Mouse (Mus musculus) forebrain, embryonic 16.5 days (tissue): ENCODE measurements around the gene Fgfr2. TPM values are rescaled to one million over a fixed set of nuclear protein-coding genes. Genes with fewer than 3 reads are reported as not detected.

Experiments used
- ATAC-seq: fragments of 200-750 bp; cut with Nextera tagmentation; 2 replicates; pipeline ENCODE4 v1.8.0; 2017; ENCODE audit warnings: mild to moderate bottlenecking, moderate library complexity
- H3K27ac ChIP-seq: fragments of 300-500 bp; sonication (generic); 2 replicates; pipeline ENCODE4 v1.5.1; 2014; ENCODE audit warnings: low read length, control low read depth
- H3K27me3 ChIP-seq: fragments of 300-500 bp; sonication (generic); replicated peaks from 2 replicates; pipeline ENCODE4 v1.6.1; 2014; ENCODE audit warnings: low read length; ENCODE audit not compliant: control insufficient read depth, insufficient read depth
- H3K36me3 ChIP-seq: fragments of 300-500 bp; sonication (generic); 2 replicates; pipeline ENCODE4 v1.6.1; 2014; ENCODE audit not compliant: control insufficient read depth, insufficient read depth
- H3K4me1 ChIP-seq: fragments of 300-500 bp; sonication (generic); replicated peaks from 2 replicates; pipeline ENCODE4 v1.6.1; 2014; ENCODE audit warnings: low read length; ENCODE audit not compliant: control insufficient read depth, insufficient read depth
- H3K4me2 ChIP-seq: fragments of 300-500 bp; sonication (generic); 2 replicates; pipeline ENCODE4 v1.6.1; 2014; ENCODE audit warnings: mild to moderate bottlenecking, low read length, control low read depth
- H3K4me3 ChIP-seq: fragments of 300-500 bp; sonication (generic); replicated peaks from 2 replicates; pipeline ENCODE4 v1.5.1; 2014; ENCODE audit warnings: mild to moderate bottlenecking, low read length, control low read depth
- H3K9ac ChIP-seq: fragments of 300-500 bp; sonication (generic); replicated peaks from 2 replicates; pipeline ENCODE4 v1.6.1; 2014; ENCODE audit warnings: low read depth, low read length, control low read depth
- H3K9me3 ChIP-seq: fragments of 300-500 bp; sonication (generic); 2 replicates; pipeline ENCODE4 v1.6.1; 2016; ENCODE audit warnings: low read length; ENCODE audit not compliant: control insufficient read depth
- WGBS: fragments of 180-500 bp; shearing (Covaris S2); extraction: QIAGEN DNeasy Blood & Tissue Kit; methylation state at CpG from one replicate; pipeline ENCODE4 v1.1.7; 2014; 5-methylcytosine and 5-hydroxymethylcytosine counted together
- polyA plus RNA-seq: library from polyadenylated mRNA; unstranded; fragments of >200 nt; fragmentation: Nextera tagmentation; extraction: Ambion mirVana; gene quantifications from 2 replicates; pipeline ENCODE4 v1.2.1, GENCODE M21; 2015

The Fgfr2 gene
- polyA plus RNA-seq, 1 experiment from 2014 or later, result 39.2 TPM

GRCm38 (mm10) chr7:132060116-132060515 is 1063.0 kb downstream of the Fgfr2 start:
- no peak overlapping the region for H3K4me2 ChIP-seq
- 77% methylated on average over 7 of the region's 7 CpGs for WGBS

GRCm38 (mm10) chr7:132056565-132056964 is 1066.6 kb downstream of the Fgfr2 start:
- no peak overlapping the region for H3K4me2 ChIP-seq
- no peaks in the 10 kb centered on the region for H3K4me1 ChIP-seq
- no peak for ATAC-seq
- no peak overlapping the region for H3K9ac ChIP-seq
- 36% methylated on average over 7 of the region's 7 CpGs for WGBS
- no peak overlapping the region for H3K4me3 ChIP-seq
- H3K27me3 ChIP-seq, result no peaks in the 10 kb centered on the region
- no peak overlapping the region for H3K27ac ChIP-seq
- H3K36me3 ChIP-seq, result no peaks in the 10 kb centered on the region
- no peaks in the 10 kb centered on the region for H3K9me3 ChIP-seq

More at GRCm38 (mm10) chr7:132060116-132060515, 1063.0 kb downstream of the Fgfr2 start:
- Histone ChIP-seq H3K36me3 (no peaks in the 10 kb centered on the region), H3K4me1 (no peaks in the 10 kb centered on the region), H3K27ac (no peak overlapping the region), H3K9me3 (no peaks in the 10 kb centered on the region), H3K9ac (no peak overlapping the region), H3K27me3 (no peaks in the 10 kb centered on the region; the same call in 1 of the 2 replicates), H3K4me3 (no peak overlapping the region)
- ATAC-seq, result no peak

GRCm38 (mm10) chr7:132046662-132047061 is 1076.5 kb downstream of the Fgfr2 start:
- Histone ChIP-seq H3K4me3 (no peak overlapping the region), H3K27ac (no peak overlapping the region), H3K9me3 (no peaks in the 10 kb centered on the region), H3K9ac (no peak overlapping the region), H3K36me3 (no peaks in the 10 kb centered on the region), H3K4me2 (no peak overlapping the region), H3K4me1 (peaks cover 3% of the 10 kb centered on the region; the same call in 1 of the 2 replicates), H3K27me3 (no peaks in the 10 kb centered on the region)
- WGBS, result 34% methylated on average over 4 of the region's 4 CpGs
- ATAC-seq, result no peak

GRCm38 (mm10) chr7:132031940-132032531 is 1091.1 kb downstream of the Fgfr2 start:
- no peaks in the 10 kb centered on the region for H3K36me3 ChIP-seq
- H3K27me3 ChIP-seq, result no peaks in the 10 kb centered on the region
- peaks cover 7% of the 10 kb centered on the region for H3K4me1 ChIP-seq
- H3K9ac ChIP-seq, result no peak overlapping the region
- no peak overlapping the region for H3K4me2 ChIP-seq
- H3K9me3 ChIP-seq, result no peaks in the 10 kb centered on the region
- ATAC-seq, result 0 out of 2 replicates have a peak, but pooled peaks have one; percentile 33
- 32% methylated on average over 6 of the region's 6 CpGs for WGBS
- no peak overlapping the region for H3K4me3 ChIP-seq
- H3K27ac ChIP-seq, result no peak overlapping the region

- no peaks in the 10 kb centered on the region for H3K9me3 ChIP-seq
- H3K9ac ChIP-seq, result no peak overlapping the region
- H3K4me3 ChIP-seq, result no peak overlapping the region
- H3K27ac ChIP-seq, result no peak overlapping the region
- H3K4me2 ChIP-seq, result no peak overlapping the region
- no peaks in the 10 kb centered on the region for H3K27me3 ChIP-seq
- no peak for ATAC-seq
- H3K4me1 ChIP-seq, result no peaks in the 10 kb centered on the region; the same call in 1 of the 2 replicates
- 82% methylated on average over 6 of the region's 6 CpGs for WGBS
- no peaks in the 10 kb centered on the region for H3K36me3 ChIP-seq
Observed at GRCm38 (mm10) chr7:132026671-132027070, 1096.5 kb downstream of the Fgfr2 start.

- Histone ChIP-seq H3K27me3 (no peaks in the 10 kb centered on the region), H3K4me2 (no peak overlapping the region), H3K9ac (no peak overlapping the region), H3K27ac (no peak overlapping the region), H3K36me3 (no peaks in the 10 kb centered on the region), H3K4me1 (no peaks in the 10 kb centered on the region; the same call in 1 of the 2 replicates), H3K9me3 (0 out of 2 replicates have a peak, but pooled peaks cover 3% of the 10 kb centered on the region), H3K4me3 (no peak overlapping the region)
- no peak for ATAC-seq
- WGBS, result 57% methylated on average over 6 of the region's 6 CpGs
Observed at GRCm38 (mm10) chr7:132025591-132025990, 1097.6 kb downstream of the Fgfr2 start.

GRCm38 (mm10) chr7:132015933-132016332 is 1107.2 kb downstream of the Fgfr2 start:
- Histone ChIP-seq H3K27me3 (no peaks in the 10 kb centered on the region), H3K9ac (no peak overlapping the region), H3K4me2 (no peak overlapping the region), H3K4me1 (peaks cover 12% of the 10 kb centered on the region), H3K9me3 (no peaks in the 10 kb centered on the region), H3K27ac (no peak overlapping the region), H3K36me3 (no peaks in the 10 kb centered on the region), H3K4me3 (no peak overlapping the region)
- WGBS, result 59% methylated on average over 3 of the region's 3 CpGs
- no peak for ATAC-seq

GRCm38 (mm10) chr7:132015193-132015592 is 1108.0 kb downstream of the Fgfr2 start:
- H3K9me3 ChIP-seq, result no peaks in the 10 kb centered on the region
- no peaks in the 10 kb centered on the region for H3K36me3 ChIP-seq
- ATAC-seq, result no peak
- H3K4me2 ChIP-seq, result no peak overlapping the region
- 13% methylated on average over 3 of the region's 3 CpGs for WGBS
- H3K4me1 ChIP-seq, result peaks cover 12% of the 10 kb centered on the region
- no peak overlapping the region for H3K27ac ChIP-seq
- no peak overlapping the region for H3K4me3 ChIP-seq
- no peaks in the 10 kb centered on the region for H3K27me3 ChIP-seq
- no peak overlapping the region for H3K9ac ChIP-seq

- no peaks in the 10 kb centered on the region for H3K27me3 ChIP-seq
- H3K4me3 ChIP-seq, result no peak overlapping the region
- ATAC-seq, result no peak
- no peak overlapping the region for H3K9ac ChIP-seq
- H3K4me2 ChIP-seq, result no peak overlapping the region
- peaks cover 12% of the 10 kb centered on the region for H3K4me1 ChIP-seq
- H3K36me3 ChIP-seq, result no peaks in the 10 kb centered on the region
- no peaks in the 10 kb centered on the region for H3K9me3 ChIP-seq
- WGBS, result 81% methylated on average over 5 of the region's 5 CpGs
- H3K27ac ChIP-seq, result no peak overlapping the region
Observed at GRCm38 (mm10) chr7:132013970-132014369, 1109.2 kb downstream of the Fgfr2 start.
